10 mouse cellular contexts compared by ENCODE assay signal in genomic region chr5:89897495-89897894, GRCm38 (mm10). TPM values are rescaled to one million over a fixed set of nuclear protein-coding genes. Genes with fewer than 3 reads are reported as not detected.
A peak's percentile ranks its signal among the peaks of the same experiment; 100 is the strongest.
DNase-seq lines count a peak whose midpoint lies in the region; ATAC-seq and TF ChIP-seq lines count a peak whose summit lies in the region.
"Had no signal": no experiment of that assay in that cellular context is flagged by ENCODE, and none has a peak within 500 bp of the region (broad histone marks: within the 10 kb centered on the region; RNA-seq: fewer than 3 reads in every experiment).

No protein-coding gene starts in this region.

- no peak overlapping the region for H3K27ac ChIP-seq in kidney, adult 2 months (ENCODE audit: insufficient read depth, low read depth, low read length)
- H3K27ac ChIP-seq in kidney, embryonic 16.5 days (ENCODE audit: low read length): no peak overlapping the region
- H3K27ac ChIP-seq in cerebellum, adult 2 months (ENCODE audit: insufficient read depth, low read length): no peak overlapping the region
- no peak overlapping the region for H3K27ac ChIP-seq in left cerebral cortex, adult 2 months
- H3K27ac ChIP-seq: embryonic facial prominence, embryonic 15.5 days; limb, embryonic 15.5 days had no signal

- H3K4me1 ChIP-seq in kidney, adult 2 months (ENCODE audit: control insufficient read depth, insufficient read depth, low read length): no peaks in the 10 kb centered on the region
- H3K4me1 ChIP-seq in kidney, embryonic 16.5 days (ENCODE audit: insufficient read depth, low read length): no peaks in the 10 kb centered on the region
- no peaks in the 10 kb centered on the region for H3K4me1 ChIP-seq in cerebellum, adult 2 months (ENCODE audit: control insufficient read depth, insufficient read depth, low read length)
- H3K4me1 ChIP-seq: embryonic facial prominence, embryonic 15.5 days had no signal

- CTCF ChIA-PET in Patski (lab: Charles Lee): interaction anchor here (1.8 kb wide), 1 partner anchor 10 kb away, joined by 7 read pairs; no protein-coding TSS in a partner anchor

- H3K27me3 ChIP-seq in kidney, adult 2 months (replicated peaks; ENCODE audit: control insufficient read depth, insufficient read depth, low read length): no peaks in the 10 kb centered on the region
- H3K27me3 ChIP-seq in kidney, embryonic 16.5 days (ENCODE audit: insufficient read depth, low read length): no peaks in the 10 kb centered on the region
- H3K27me3 ChIP-seq in Patski: peaks cover 16% of the 10 kb centered on the region
- no peaks in the 10 kb centered on the region for H3K27me3 ChIP-seq in cerebellum, adult 2 months (ENCODE audit: control insufficient read depth, insufficient read depth, low read length)
- H3K27me3 ChIP-seq: embryonic facial prominence, embryonic 15.5 days; limb, embryonic 15.5 days had no signal

- intact Hi-C loops in left cerebral cortex, adult 2 months (cut with DNase I): no loop called here

- H3K9me3 ChIP-seq in kidney, embryonic 16.5 days (ENCODE audit: low read length): no peaks in the 10 kb centered on the region
- H3K9me3 ChIP-seq: embryonic facial prominence, embryonic 15.5 days; limb, embryonic 15.5 days had no signal

- no peak for TF ChIP-seq POLR2A in kidney, adult 2 months (IDR thresholded peaks at IDR 0.05; ENCODE audit: low read depth, low read length)
- TF ChIP-seq POLR2A in cerebellum, adult 2 months (IDR thresholded peaks at IDR 0.05; ENCODE audit: borderline replicate concordance, insufficient read depth, low read length): no peak

- H3K4me3 ChIP-seq in kidney, adult 2 months (ENCODE audit: insufficient read depth, low read depth, low read length): no peak overlapping the region
- no peak overlapping the region for H3K4me3 ChIP-seq in kidney, embryonic 16.5 days (ENCODE audit: low read length)
- H3K4me3 ChIP-seq in cerebellum, adult 2 months (replicated peaks; ENCODE audit: insufficient read depth, low read depth, low read length): no peak overlapping the region
- no peak overlapping the region for H3K4me3 ChIP-seq in left cerebral cortex, adult 2 months
- H3K4me3 ChIP-seq: embryonic facial prominence, embryonic 15.5 days; limb, embryonic 15.5 days had no signal

- TF ChIP-seq CTCF in kidney, adult 2 months (conservative IDR thresholded peaks at IDR 0.05; ENCODE audit: insufficient read depth, insufficient read length, low read depth, low read length): no peak
- TF ChIP-seq CTCF in Patski (IDR thresholded peaks at IDR 0.05): no peak
- TF ChIP-seq CTCF in cerebellum, adult 2 months (IDR thresholded peaks at IDR 0.05; ENCODE audit: borderline replicate concordance, insufficient read depth, low read depth, low read length): no peak
- TF ChIP-seq CTCF in left cerebral cortex, adult 2 months (IDR thresholded peaks at IDR 0.05): no peak; the same call in 1 of the 2 replicates

- POLR2A ChIA-PET in Patski (lab: Charles Lee): no interaction called here

- in situ Hi-C loops in Patski (cut with MboI; ENCODE audit: low pct_unique_long_range_greater_than_20kb): no loop called here

- H3K4me2 ChIP-seq in kidney, embryonic 16.5 days (replicated peaks; ENCODE audit: low read depth, low read length): no peak overlapping the region
- H3K4me2 ChIP-seq: embryonic facial prominence, embryonic 15.5 days; limb, embryonic 15.5 days had no signal

- no peaks in the 10 kb centered on the region for H3K36me3 ChIP-seq in kidney, adult 2 months (ENCODE audit: control insufficient read depth, insufficient read depth, low read length)
- no peaks in the 10 kb centered on the region for H3K36me3 ChIP-seq in kidney, embryonic 16.5 days (ENCODE audit: insufficient read depth, low read length)
- H3K36me3 ChIP-seq: embryonic facial prominence, embryonic 15.5 days; limb, embryonic 15.5 days had no signal

- no peak for ATAC-seq in kidney, embryonic 16.5 days (ENCODE audit: low FRiP score, low TSS enrichment)
- ATAC-seq in Patski: no peak

- peak; percentile 51 for DNase-seq in kidney, adult 2 months
- peak; percentile 3 for DNase-seq in Patski (ENCODE audit: low read depth, low spot score)
- peak; percentile 47 to 49 for DNase-seq in cerebellum, adult 2 months
- peak; percentile 10 to 56 for DNase-seq in heart, adult 9 months (ENCODE audit: low spot score in 2 of 2)
- DNase-seq in layer of hippocampus, postnatal 10 days (ENCODE audit: low spot score in 2 of 2): peak; percentile 64 to 65
- DNase-seq in embryo, embryonic 10 days (ENCODE audit: low spot score): no peak
- no peak for DNase-seq in left cerebral cortex, adult 2 months (ENCODE audit: extremely low spot score in 1 of 2, low spot score in 2 of 2)

- no peak overlapping the region for H3K9ac ChIP-seq in kidney, embryonic 16.5 days (replicated peaks; ENCODE audit: low read length)
- H3K9ac ChIP-seq: embryonic facial prominence, embryonic 15.5 days; limb, embryonic 15.5 days had no signal

- WGBS in kidney, adult 2 months: 50% methylated on average over 9 of the region's 9 CpGs
- WGBS in kidney, embryonic 16.5 days: 75% methylated on average over 9 of the region's 9 CpGs
- WGBS in cerebellum, adult 2 months: 5% methylated on average over 9 of the region's 9 CpGs

RNA-seq across cellular contexts. Expression of gene Adamts3, which starts 14.4 kb away (rescaled TPM):
- 0.26 and 0.39 TPM in 2 replicates for polyA plus RNA-seq in kidney, adult 2 months (2012; rRNA removed)
- polyA plus RNA-seq in kidney, embryonic 16.5 days (2015; fragmentation: Nextera tagmentation; extraction: Ambion mirVana): 1.7 TPM in 2 replicates
- not detected for polyA plus RNA-seq in Patski (2021)
- 10.9 and 11.4 TPM in 2 replicates for polyA plus RNA-seq in cerebellum, adult 2 months (2012; rRNA removed)
- total RNA-seq in layer of hippocampus, postnatal 10 days (2021): 10 to 100 TPM; 59.1 to 61.1 TPM
- 10 to 100 TPM; 19.3 to 21.7 TPM for total RNA-seq in left cerebral cortex, adult 2 months (2021)

Comparison
In these comparisons a context has a peak if more than half of its experiments do, and no peak if none do; other contexts are left out.
1. DNase-seq: peak in kidney, adult 2 months (single experiment), Patski (single experiment), cerebellum, adult 2 months (2 of 2), heart, adult 9 months (2 of 2) and layer of hippocampus, postnatal 10 days (2 of 2); none in embryo, embryonic 10 days (single experiment) and left cerebral cortex, adult 2 months (0 of 2).